Mouse (Mus musculus): ENCODE measurements around the gene Plvap. TPM values are rescaled to one million over a fixed set of nuclear protein-coding genes. Genes with fewer than 3 reads are reported as not detected.
"Not testable (repeated sequence)": the region's sequence is repeated elsewhere in the genome, so short reads cannot be mapped to it uniquely, and the experiment has no call there.

Plvap gene
- polyA plus RNA-seq, 1 experiment from 2014 or later, result 20.8 TPM

DNA sequence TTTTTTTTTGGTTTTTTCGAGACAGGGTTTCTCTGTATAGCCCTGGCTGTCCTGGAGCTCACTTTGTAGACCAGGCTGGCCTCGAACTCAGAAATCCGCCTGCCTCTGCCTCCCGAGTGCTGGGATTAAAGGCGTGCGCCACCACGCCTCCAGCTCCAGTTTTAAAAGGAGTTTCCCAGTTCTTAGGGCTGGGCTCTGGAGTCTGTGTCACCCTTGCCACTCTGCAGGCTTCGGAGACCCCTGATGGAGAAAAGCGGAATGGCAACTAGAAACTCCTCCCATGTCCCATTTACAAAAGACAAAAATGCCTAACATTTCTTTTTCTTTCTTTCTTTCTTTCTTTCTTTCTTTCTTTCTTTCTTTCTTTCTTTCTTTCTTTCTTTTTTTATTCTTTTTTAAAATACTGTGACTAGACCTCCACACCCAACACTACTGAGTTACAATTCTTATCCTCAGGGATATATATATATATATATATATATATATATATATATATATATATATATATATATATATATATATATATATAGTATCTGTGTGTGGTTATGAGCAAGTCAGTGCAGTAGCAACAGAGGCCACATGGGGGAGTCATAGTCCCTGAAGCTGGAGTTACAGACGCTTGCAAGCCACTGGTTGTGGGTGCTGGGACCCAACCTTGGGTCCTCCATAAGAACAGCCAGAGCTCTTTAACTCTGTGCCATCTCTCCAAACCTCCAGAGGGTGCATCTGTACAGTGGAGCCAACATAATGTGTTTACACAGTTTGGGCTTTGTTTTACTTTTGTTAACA, 7.7 kb upstream of the Plvap start:
- Histone ChIP-seq H3K27me3 (peaks cover 26% of the 10 kb centered on the region), H3K4me1 (replicated peaks) (peaks cover 18% of the 10 kb centered on the region)
- not testable (repeated sequence) for H3K9ac ChIP-seq; H3K36me3 ChIP-seq; H3K4me2 ChIP-seq; H3K9me3 ChIP-seq; ATAC-seq (ENCODE audit: low read depth); H3K4me3 ChIP-seq; H3K27ac ChIP-seq (replicated peaks)
- WGBS, result 44% methylated on average over 9 of the region's 10 CpGs

DNA sequence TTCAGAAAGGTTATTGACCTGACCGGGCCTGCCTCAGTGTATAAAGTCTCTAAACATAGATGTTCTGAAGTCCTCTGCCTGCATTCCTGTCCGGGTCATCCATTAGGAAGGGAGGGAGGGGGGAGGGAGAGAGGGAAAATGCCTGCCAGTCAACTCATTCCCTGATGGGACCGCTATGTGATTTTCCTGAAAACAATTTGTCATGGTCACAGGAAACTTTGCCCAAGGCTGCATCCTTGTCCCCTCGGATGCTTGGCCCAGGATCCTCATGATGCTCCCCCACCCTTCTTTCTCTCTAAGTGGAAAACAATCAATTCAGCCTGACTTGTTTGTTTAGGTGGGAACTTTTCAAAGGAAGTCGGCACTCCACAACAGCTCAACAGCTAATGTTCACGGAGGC, 5.2 kb upstream of the Plvap start:
- no peaks in the 10 kb centered on the region for H3K36me3 ChIP-seq
- H3K4me1 ChIP-seq (replicated peaks), result peaks cover 16% of the 10 kb centered on the region
- no peak overlapping the region for H3K27ac ChIP-seq (replicated peaks)
- no peak overlapping the region for H3K4me2 ChIP-seq
- H3K9me3 ChIP-seq, result no peaks in the 10 kb centered on the region
- ATAC-seq (ENCODE audit: low read depth), result no peak
- 12% methylated on average over 6 of the region's 6 CpGs for WGBS
- peaks cover 10% of the 10 kb centered on the region; the same call in 1 of the 2 replicates for H3K27me3 ChIP-seq
- no peak overlapping the region for H3K9ac ChIP-seq
- H3K4me3 ChIP-seq, result no peak overlapping the region

DNA sequence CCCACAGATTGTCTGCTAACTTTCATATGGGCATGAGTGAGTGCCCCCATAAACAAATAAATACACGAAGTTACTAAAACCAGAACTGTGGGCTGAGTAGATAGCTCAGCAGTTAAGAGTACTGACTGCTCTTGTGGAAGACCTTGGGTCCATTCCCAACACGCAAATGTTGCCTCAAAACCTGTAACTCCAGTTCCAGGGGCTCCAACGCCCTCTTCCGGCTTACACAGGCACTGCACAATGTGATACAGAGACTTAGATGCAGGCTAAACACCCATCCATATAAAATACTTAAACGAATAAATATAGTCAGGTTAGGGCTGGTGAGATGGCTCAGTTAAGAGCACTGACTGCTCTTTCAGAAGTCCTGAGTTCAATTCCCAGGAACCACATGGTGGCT, 3.5 kb upstream of the Plvap start:
- WGBS, result 73% methylated on average over 5 of the region's 5 CpGs
- no peaks in the 10 kb centered on the region for H3K9me3 ChIP-seq
- H3K27me3 ChIP-seq, result peaks cover 19% of the 10 kb centered on the region
- no peak overlapping the region for H3K27ac ChIP-seq (replicated peaks)
- no peak overlapping the region for H3K4me3 ChIP-seq
- H3K9ac ChIP-seq, result no peak overlapping the region
- no peak for ATAC-seq (ENCODE audit: low read depth)
- no peaks in the 10 kb centered on the region for H3K36me3 ChIP-seq
- H3K4me1 ChIP-seq (replicated peaks), result peaks cover 11% of the 10 kb centered on the region
- no peak overlapping the region for H3K4me2 ChIP-seq

DNA sequence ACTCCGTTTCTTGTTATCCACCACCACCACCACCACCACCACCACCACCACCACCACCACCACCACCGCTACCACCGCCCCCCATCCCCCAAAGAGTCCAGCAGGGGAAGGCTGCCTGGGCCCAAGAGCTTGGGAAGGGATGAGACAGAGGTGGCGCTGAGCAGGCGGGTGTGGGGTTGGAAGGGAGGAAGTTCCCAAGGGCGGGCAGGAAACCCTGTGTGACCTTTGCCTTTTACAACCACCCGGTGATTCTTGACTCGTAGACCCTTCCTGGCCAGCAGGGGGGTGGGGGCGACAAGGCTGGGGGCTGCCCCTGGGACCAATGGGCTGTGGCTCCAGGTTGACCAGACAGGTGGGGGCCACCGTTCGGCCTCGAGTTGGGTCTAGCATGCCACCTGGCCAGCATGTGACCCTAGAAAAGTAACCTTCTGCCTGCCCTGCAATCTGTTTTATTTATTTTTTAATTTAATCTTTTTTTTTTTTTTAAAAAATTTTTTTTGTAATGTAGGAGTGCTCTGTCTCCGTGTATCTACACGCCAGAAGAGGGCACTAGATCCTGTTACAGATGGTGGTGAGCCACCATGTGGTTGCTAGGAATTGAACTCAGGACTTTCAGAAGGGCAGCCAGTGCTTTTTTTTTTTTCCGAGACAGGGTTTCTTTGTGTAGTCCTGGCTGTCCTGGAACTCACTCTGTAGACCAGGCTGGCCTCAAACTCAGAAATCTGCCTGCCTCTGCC, 1.6 kb upstream of the Plvap start:
- no peak overlapping the region for H3K4me2 ChIP-seq
- peaks cover 12% of the 10 kb centered on the region for H3K4me1 ChIP-seq (replicated peaks)
- H3K9ac ChIP-seq, result no peak overlapping the region
- H3K36me3 ChIP-seq, result no peaks in the 10 kb centered on the region
- H3K27me3 ChIP-seq, result peaks cover 36% of the 10 kb centered on the region
- ATAC-seq (ENCODE audit: low read depth), result no peak
- no peak overlapping the region for H3K27ac ChIP-seq (replicated peaks)
- H3K9me3 ChIP-seq, result no peaks in the 10 kb centered on the region
- WGBS, result 70% methylated on average over 14 of the region's 15 CpGs
- no peak overlapping the region for H3K4me3 ChIP-seq

DNA sequence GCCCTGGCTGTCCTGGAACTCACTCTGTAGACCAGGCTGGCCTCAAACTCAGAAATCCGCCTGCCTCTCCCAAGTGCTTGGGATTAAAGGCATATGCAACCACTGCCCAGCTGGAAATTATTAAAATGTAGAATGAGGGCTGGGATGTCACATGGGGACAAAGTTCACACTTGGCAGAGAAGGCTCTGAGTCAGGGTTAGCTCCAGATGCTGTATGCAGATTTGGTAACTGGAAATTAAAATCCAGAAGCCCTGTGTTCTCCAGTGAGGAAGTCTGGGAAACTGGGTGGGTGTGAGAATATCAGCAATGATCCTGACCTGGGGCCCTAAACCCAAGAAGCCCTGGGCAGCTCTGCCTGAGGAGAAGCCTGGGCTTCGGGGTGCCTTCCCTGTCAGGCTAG, 2.2 kb downstream of the Plvap start:
- Histone ChIP-seq H3K27me3 (peaks cover 69% of the 10 kb centered on the region), H3K4me3 (no peak overlapping the region), H3K27ac (replicated peaks) (no peak overlapping the region), H3K4me2 (no peak overlapping the region), H3K36me3 (no peaks in the 10 kb centered on the region), H3K9ac (no peak overlapping the region), H3K9me3 (no peaks in the 10 kb centered on the region), H3K4me1 (replicated peaks) (peaks cover 13% of the 10 kb centered on the region)
- 55% methylated on average over 2 of the region's 2 CpGs for WGBS
- no peak for ATAC-seq (ENCODE audit: low read depth)

DNA sequence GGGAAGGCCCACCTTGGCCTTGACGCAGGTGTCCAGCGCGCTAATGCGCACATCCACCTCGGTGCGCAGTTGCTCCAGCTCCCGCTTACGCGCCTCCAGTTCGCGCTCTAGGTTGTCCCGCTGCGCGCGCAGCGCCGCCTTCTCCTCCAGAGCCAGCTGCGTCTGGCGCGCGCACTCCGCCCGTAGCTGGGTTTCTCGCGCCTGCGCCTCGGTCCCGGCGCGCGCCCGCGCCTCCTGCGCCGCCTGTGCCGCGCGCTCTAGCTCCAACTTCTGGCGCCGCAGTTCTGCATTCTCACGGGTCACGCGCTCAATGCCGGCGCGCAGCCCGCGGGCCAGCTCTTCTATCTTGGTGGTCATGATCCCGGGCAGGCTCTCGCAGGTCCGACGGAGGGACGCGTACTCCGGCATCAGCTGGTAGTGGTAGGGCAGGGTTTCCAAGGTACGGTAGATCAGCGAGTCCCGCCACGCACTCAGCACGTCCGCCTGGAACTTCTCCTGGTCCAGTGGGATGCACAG, 3.9 kb downstream of the Plvap start:
- Histone ChIP-seq H3K4me1 (replicated peaks) (peaks cover 13% of the 10 kb centered on the region), H3K4me2 (peak overlapping the region; percentile 64), H3K9ac (peak overlapping the region; percentile 62), H3K27me3 (peaks cover 69% of the 10 kb centered on the region), H3K36me3 (no peaks in the 10 kb centered on the region), H3K27ac (replicated peaks) (no peak overlapping the region), H3K4me3 (peak overlapping the region; percentile 37), H3K9me3 (no peaks in the 10 kb centered on the region)
- under 1% methylated on average over 52 of the region's 61 CpGs for WGBS
- ATAC-seq (ENCODE audit: low read depth), result peak; percentile 78

DNA sequence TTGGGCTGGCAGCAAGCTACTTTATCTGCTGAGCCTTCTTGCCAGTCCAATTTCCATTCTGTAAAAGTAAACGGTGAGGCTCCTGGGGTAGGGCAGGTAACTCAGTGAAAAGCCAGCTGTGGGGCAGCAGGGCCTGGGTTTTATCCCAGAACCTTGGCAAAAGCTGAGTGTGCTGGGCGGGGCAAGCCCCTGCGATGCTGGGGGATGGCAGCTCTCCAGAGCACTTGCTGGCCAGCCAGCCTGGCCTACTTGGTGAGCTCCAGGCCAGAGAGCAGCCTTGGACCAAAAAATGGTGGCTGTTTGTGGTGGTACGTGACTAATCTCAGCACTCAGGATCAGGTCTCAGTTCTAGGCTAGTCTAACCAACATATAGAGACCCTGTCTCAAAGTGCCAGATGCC, 5.6 kb downstream of the Plvap start:
- Histone ChIP-seq H3K4me3 (no peak overlapping the region), H3K9ac (no peak overlapping the region), H3K9me3 (no peaks in the 10 kb centered on the region), H3K27me3 (peaks cover 60% of the 10 kb centered on the region), H3K4me1 (replicated peaks) (peaks cover 13% of the 10 kb centered on the region), H3K36me3 (no peaks in the 10 kb centered on the region), H3K4me2 (no peak overlapping the region), H3K27ac (replicated peaks) (no peak overlapping the region)
- WGBS, result 91% methylated on average over 4 of the region's 4 CpGs
- ATAC-seq (ENCODE audit: low read depth), result no peak

DNA sequence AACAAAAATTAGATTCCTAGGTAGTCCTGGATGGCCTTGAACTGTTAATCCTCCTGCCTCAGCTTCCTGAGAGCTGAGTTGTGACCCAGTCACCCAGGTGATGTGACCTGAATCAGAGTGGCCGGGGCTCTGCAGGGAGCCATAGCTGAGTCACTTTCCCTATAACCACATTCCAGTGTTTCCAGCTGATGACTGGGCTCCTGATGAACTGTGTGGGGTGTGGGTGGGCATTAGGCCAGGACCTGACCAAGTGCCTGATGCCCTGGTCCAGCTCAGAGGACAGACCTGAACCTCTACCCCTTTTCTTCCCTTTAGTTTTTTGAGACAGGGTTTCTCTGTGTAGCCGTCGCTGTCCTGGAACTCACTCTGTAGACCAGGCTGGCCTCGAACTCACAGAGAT, 6.2 kb downstream of the Plvap start:
- no peak for ATAC-seq (ENCODE audit: low read depth)
- H3K4me3 ChIP-seq, result no peak overlapping the region
- H3K9me3 ChIP-seq, result no peaks in the 10 kb centered on the region
- peaks cover 54% of the 10 kb centered on the region for H3K27me3 ChIP-seq
- WGBS, result 95% methylated on average over 4 of the region's 4 CpGs
- H3K36me3 ChIP-seq, result no peaks in the 10 kb centered on the region
- H3K9ac ChIP-seq, result no peak overlapping the region
- H3K27ac ChIP-seq (replicated peaks), result no peak overlapping the region
- peaks cover 13% of the 10 kb centered on the region for H3K4me1 ChIP-seq (replicated peaks)
- no peak overlapping the region for H3K4me2 ChIP-seq

DNA sequence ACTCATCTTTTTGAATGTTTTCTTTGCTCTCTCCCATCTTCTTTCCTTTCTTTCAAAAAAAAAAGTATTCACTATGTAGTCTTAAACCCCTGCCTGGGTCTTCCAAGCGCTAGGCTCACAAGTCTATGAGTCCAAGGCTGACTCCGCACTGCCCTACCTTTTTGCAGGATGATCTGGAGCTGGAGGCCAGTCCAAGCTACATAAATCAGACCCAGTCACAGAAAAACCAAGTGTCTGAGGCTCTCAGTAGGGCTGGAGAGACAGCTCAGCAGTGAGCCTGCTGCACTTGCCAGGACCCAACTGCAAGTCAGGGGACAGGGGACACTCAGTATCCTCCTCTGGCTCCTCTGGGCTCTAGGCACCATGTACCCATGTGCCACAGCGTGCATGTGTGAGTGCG, 7.2 kb downstream of the Plvap start:
- no peak overlapping the region for H3K4me2 ChIP-seq
- WGBS, result 90% methylated on average over 4 of the region's 4 CpGs
- H3K4me1 ChIP-seq (replicated peaks), result peaks cover 14% of the 10 kb centered on the region

DNA sequence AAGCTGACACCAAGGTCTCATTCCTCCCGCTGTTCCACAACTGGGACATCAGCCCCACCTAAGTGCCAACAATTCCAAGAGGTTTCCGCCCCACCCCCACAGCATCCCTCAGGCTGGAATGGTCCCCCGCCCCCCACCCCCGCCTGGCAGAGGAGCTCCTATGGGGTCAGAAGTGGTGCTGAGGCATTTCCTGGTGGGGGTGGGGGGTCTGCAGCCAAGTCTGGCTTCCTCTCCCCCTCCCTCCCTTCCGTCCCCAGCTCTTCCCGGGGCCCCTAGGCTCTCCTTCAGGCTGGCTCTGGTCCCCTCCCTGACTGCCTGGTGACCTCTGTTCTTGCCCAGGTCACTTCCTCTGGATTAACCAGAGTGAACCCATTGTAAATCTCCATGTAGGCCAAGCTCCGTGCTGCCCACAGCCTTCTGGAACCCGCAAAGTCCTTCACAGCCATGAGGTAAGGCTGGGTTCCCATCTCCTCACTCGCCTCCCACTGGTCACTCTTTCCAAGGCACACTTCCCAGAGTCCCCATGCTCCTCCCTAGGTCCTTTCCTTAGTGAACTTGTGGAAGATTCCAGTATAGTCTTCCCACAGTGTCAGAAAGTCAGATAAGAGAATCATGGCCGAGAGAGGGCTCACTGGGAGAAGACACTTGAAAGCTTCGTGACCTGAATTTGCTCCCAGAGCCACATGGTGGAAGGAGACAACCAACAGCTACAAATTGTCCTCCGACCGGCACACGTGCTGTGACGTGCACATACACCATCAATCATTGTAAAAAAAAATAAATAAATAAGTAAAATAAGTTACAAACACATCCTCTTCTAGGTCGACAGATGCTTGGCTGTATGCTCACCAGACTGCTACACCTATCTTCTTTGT, 12.5 kb downstream of the Plvap start:
- no peaks in the 10 kb centered on the region for H3K9me3 ChIP-seq
- peaks cover 2% of the 10 kb centered on the region; the same call in 1 of the 2 replicates for H3K36me3 ChIP-seq
- no peak overlapping the region for H3K9ac ChIP-seq
- H3K4me3 ChIP-seq, result no peak overlapping the region
- 37% methylated on average over 16 of the region's 16 CpGs for WGBS
- no peak overlapping the region for H3K27ac ChIP-seq (replicated peaks)
- H3K4me2 ChIP-seq, result no peak overlapping the region
- H3K4me1 ChIP-seq (replicated peaks), result peaks cover 31% of the 10 kb centered on the region
- H3K27me3 ChIP-seq, result no peaks in the 10 kb centered on the region
- ATAC-seq (ENCODE audit: low read depth), result no peak

More for the DNA sequence above, 7.2 kb downstream of the Plvap start:
- Histone ChIP-seq H3K4me3 (no peak overlapping the region), H3K27ac (replicated peaks) (no peak overlapping the region), H3K36me3 (no peaks in the 10 kb centered on the region), H3K27me3 (peaks cover 44% of the 10 kb centered on the region), H3K9me3 (no peaks in the 10 kb centered on the region), H3K9ac (no peak overlapping the region)
- ATAC-seq (ENCODE audit: low read depth), result no peak

DNA sequence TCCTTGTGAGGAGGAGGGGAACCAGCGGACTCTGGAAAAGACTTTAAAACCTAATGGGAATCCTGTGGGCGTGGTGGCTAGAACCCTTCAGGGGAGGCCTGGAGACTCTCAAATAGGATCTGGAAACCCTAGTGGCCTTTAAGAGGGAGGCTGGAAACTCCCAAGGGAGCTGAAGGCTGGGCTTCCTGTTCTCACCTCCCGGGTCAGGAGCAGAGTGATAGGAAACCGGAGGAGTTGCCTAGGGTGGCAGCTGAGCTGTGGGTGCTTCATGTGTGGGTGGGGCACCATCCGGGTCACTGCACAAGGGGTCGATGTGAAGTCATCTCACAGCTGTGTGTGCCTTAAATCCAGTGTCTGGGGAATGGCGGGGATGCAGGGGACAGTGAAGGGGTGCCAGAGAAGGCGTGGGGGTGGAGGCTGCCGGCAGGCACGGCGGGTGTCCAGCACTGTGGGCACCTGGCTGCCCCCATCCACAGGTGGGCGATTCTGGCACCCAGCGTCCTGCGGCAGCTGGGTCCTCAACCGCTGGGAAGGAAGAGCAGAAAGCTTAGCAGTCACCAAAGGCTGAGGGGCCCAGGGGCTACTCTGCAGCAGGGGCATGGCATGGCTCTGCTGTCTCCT, 13.6 kb downstream of the Plvap start:
- Histone ChIP-seq H3K4me2 (no peak overlapping the region), H3K9ac (no peak overlapping the region), H3K4me3 (no peak overlapping the region), H3K27me3 (no peaks in the 10 kb centered on the region), H3K4me1 (replicated peaks) (peaks cover 31% of the 10 kb centered on the region), H3K9me3 (no peaks in the 10 kb centered on the region), H3K36me3 (peaks cover 10% of the 10 kb centered on the region; the same call in 1 of the 2 replicates), H3K27ac (replicated peaks) (no peak overlapping the region)
- 27% methylated on average over 15 of the region's 15 CpGs for WGBS
- ATAC-seq (ENCODE audit: low read depth), result no peak
